Mouse (Mus musculus) splenic B cell, adult 2 months (primary cell): ENCODE measurements around the gene Syn3.

Source experiments
- DNase-seq: peaks from one replicate; pipeline ENCODE4 v3.0.0-alpha.2; 2011; ENCODE audit warnings: low read depth, low spot score
- H3K27me3 ChIP-seq: 2 replicates; pipeline ENCODE4 v1.6.1; 2012; ENCODE audit warnings: mild to moderate bottlenecking, low read length, moderate library complexity, mixed read lengths; ENCODE audit not compliant: control insufficient read depth, poor library complexity, insufficient read depth, severe bottlenecking
- H3K36me3 ChIP-seq: 2 replicates; pipeline ENCODE4 v1.6.1; 2012; ENCODE audit warnings: mild to moderate bottlenecking, low read length, moderate library complexity, mixed read lengths; ENCODE audit not compliant: control insufficient read depth, poor library complexity, insufficient read depth, severe bottlenecking

The Syn3 gene

GRCm38 (mm10) chr10:86334581-86334980 is 164.1 kb downstream of the Syn3 start:
- H3K27me3 ChIP-seq = no peaks in the 10 kb centered on the region
- no peak for DNase-seq
- no peaks in the 10 kb centered on the region for H3K36me3 ChIP-seq

GRCm38 (mm10) chr10:86332942-86333341 is 165.8 kb downstream of the Syn3 start:
- no peak for DNase-seq
- H3K36me3 ChIP-seq = no peaks in the 10 kb centered on the region
- no peaks in the 10 kb centered on the region for H3K27me3 ChIP-seq

- Histone ChIP-seq H3K27me3 (no peaks in the 10 kb centered on the region), H3K36me3 (no peaks in the 10 kb centered on the region)
- no peak for DNase-seq
These were observed 166.9 kb downstream of the Syn3 start for GRCm38 (mm10) chr10:86331681-86332281.

- no peak for DNase-seq
These were observed 167.6 kb downstream of the Syn3 start for GRCm38 (mm10) chr10:86330993-86331680.

GRCm38 (mm10) chr10:86329241-86329882 is 169.3 kb downstream of the Syn3 start:
- DNase-seq = no peak
- no peaks in the 10 kb centered on the region for H3K27me3 ChIP-seq

More at GRCm38 (mm10) chr10:86330993-86331680, 167.6 kb downstream of the Syn3 start:
- Histone ChIP-seq H3K27me3 (no peaks in the 10 kb centered on the region), H3K36me3 (no peaks in the 10 kb centered on the region)

GRCm38 (mm10) chr10:86328691-86329090 is 170.0 kb downstream of the Syn3 start:
- H3K36me3 ChIP-seq = no peaks in the 10 kb centered on the region
- DNase-seq = no peak
- no peaks in the 10 kb centered on the region for H3K27me3 ChIP-seq

More at GRCm38 (mm10) chr10:86329241-86329882, 169.3 kb downstream of the Syn3 start:
- H3K36me3 ChIP-seq = no peaks in the 10 kb centered on the region

GRCm38 (mm10) chr10:86328143-86328542 is 170.6 kb downstream of the Syn3 start:
- Histone ChIP-seq H3K36me3 (no peaks in the 10 kb centered on the region), H3K27me3 (no peaks in the 10 kb centered on the region)
- DNase-seq = no peak

GRCm38 (mm10) chr10:86325272-86325671 is 173.4 kb downstream of the Syn3 start:
- Histone ChIP-seq H3K27me3 (no peaks in the 10 kb centered on the region), H3K36me3 (no peaks in the 10 kb centered on the region)
- no peak for DNase-seq

- no peaks in the 10 kb centered on the region for H3K27me3 ChIP-seq
- H3K36me3 ChIP-seq = no peaks in the 10 kb centered on the region
- no peak for DNase-seq
These were observed 175.3 kb downstream of the Syn3 start for GRCm38 (mm10) chr10:86323275-86323994.

GRCm38 (mm10) chr10:86322006-86322405 is 176.7 kb downstream of the Syn3 start:
- DNase-seq = no peak
- no peaks in the 10 kb centered on the region for H3K36me3 ChIP-seq
- no peaks in the 10 kb centered on the region for H3K27me3 ChIP-seq

GRCm38 (mm10) chr10:86321194-86321593 is 177.5 kb downstream of the Syn3 start:
- H3K27me3 ChIP-seq = no peaks in the 10 kb centered on the region

GRCm38 (mm10) chr10:86320204-86320603 is 178.5 kb downstream of the Syn3 start:
- DNase-seq = no peak
- H3K27me3 ChIP-seq = no peaks in the 10 kb centered on the region
- H3K36me3 ChIP-seq = no peaks in the 10 kb centered on the region

More at GRCm38 (mm10) chr10:86321194-86321593, 177.5 kb downstream of the Syn3 start:
- no peak for DNase-seq
- H3K36me3 ChIP-seq = no peaks in the 10 kb centered on the region

- DNase-seq = no peak
- Histone ChIP-seq H3K36me3 (no peaks in the 10 kb centered on the region), H3K27me3 (no peaks in the 10 kb centered on the region)
These were observed 179.2 kb downstream of the Syn3 start for GRCm38 (mm10) chr10:86319526-86319925.

GRCm38 (mm10) chr10:86318552-86319140 is 180.1 kb downstream of the Syn3 start:
- Histone ChIP-seq H3K36me3 (no peaks in the 10 kb centered on the region), H3K27me3 (no peaks in the 10 kb centered on the region)
- DNase-seq = no peak
